Mouse (Mus musculus) lung, adult 2 months (tissue): Measurements from ENCODE around the gene Afdn. TPM values are rescaled to one million over a fixed set of nuclear protein-coding genes. Genes with fewer than 3 reads are reported as not detected.
A peak's percentile ranks its signal among the peaks of the same experiment; 100 is the strongest.

Experiments
- DNase-seq: peaks from one replicate; pipeline ENCODE4 v3.0.0; 2022
- H3K4me1 ChIP-seq: fragments of 200-500 bp; 2 replicates; pipeline ENCODE4 v1.6.1; 2011; ENCODE audit warnings: low read length; ENCODE audit not compliant: control insufficient read depth, insufficient read depth
- H3K4me3 ChIP-seq: fragments of 200-500 bp; replicated peaks from 2 replicates; pipeline ENCODE3; 2011; ENCODE audit warnings: low read depth, mild to moderate bottlenecking, control low read depth, low read length; ENCODE audit errors: extremely low read depth
- CTCF ChIP-seq: fragments of 200-500 bp; IDR thresholded peaks from 2 replicates; pipeline ENCODE4 v1.5.1; 2011; ENCODE audit warnings: mild to moderate bottlenecking, low read length, control low read depth; ENCODE audit not compliant: insufficient read depth
- POLR2A ChIP-seq: fragments of 200-500 bp; IDR thresholded peaks from 2 replicates; pipeline ENCODE4 v1.6.1; 2011; ENCODE audit warnings: low read depth, mild to moderate bottlenecking, control low read depth, low read length, borderline replicate concordance; ENCODE audit errors: extremely low read depth
- WGBS: fragments of 180-500 bp; shearing (Covaris S2); methylation state at CpG from one replicate; pipeline ENCODE4 v1.1.7; 2018; 5-methylcytosine and 5-hydroxymethylcytosine counted together
- polyA plus RNA-seq: library from polyadenylated mRNA; depleted of rRNA; stranded (reverse); fragments of >200 nt; gene quantifications from 2 replicates; pipeline ENCODE4 v1.2.3, GENCODE M21; 2012

The Afdn gene
- polyA plus RNA-seq, 1 experiment: 78.2 TPM

GRCm38 (mm10) chr17:13889818-13890434 is 129.6 kb downstream of the Afdn start:
- TF ChIP-seq POLR2A (no peak), CTCF (no peak)
- peaks cover 2% of the 10 kb centered on the region; the same call in 1 of the 2 replicates for H3K4me1 ChIP-seq
- H3K4me3 ChIP-seq: no peak overlapping the region
- DNase-seq: no peak
- 61% methylated on average over 7 of the region's 7 CpGs for WGBS

GRCm38 (mm10) chr17:13890932-13891331 is 130.6 kb downstream of the Afdn start:
- no peak for DNase-seq
- 35% methylated on average over 1 of the region's 1 CpGs for WGBS
- no peak for TF ChIP-seq CTCF
- no peak for TF ChIP-seq POLR2A
- Histone ChIP-seq H3K4me3 (no peak overlapping the region), H3K4me1 (peaks cover 2% of the 10 kb centered on the region; the same call in 1 of the 2 replicates)

GRCm38 (mm10) chr17:13898838-13899237 is 138.5 kb downstream of the Afdn start:
- 79% methylated on average over 17 of the region's 17 CpGs for WGBS
- DNase-seq: no peak
- H3K4me1 ChIP-seq: no peaks in the 10 kb centered on the region
- H3K4me3 ChIP-seq: no peak overlapping the region
- TF ChIP-seq POLR2A: no peak
- TF ChIP-seq CTCF: no peak

GRCm38 (mm10) chr17:13899241-13899640 is 138.9 kb downstream of the Afdn start:
- Histone ChIP-seq H3K4me3 (no peak overlapping the region), H3K4me1 (no peaks in the 10 kb centered on the region)
- no peak for DNase-seq
- TF ChIP-seq POLR2A: no peak
- TF ChIP-seq CTCF: no peak
- 71% methylated on average over 7 of the region's 7 CpGs for WGBS

- WGBS: 84% methylated on average over 8 of the region's 8 CpGs
- no peak for DNase-seq
- H3K4me1 ChIP-seq: peaks cover 4% of the 10 kb centered on the region
- no peak overlapping the region for H3K4me3 ChIP-seq
- TF ChIP-seq CTCF (no peak), POLR2A (no peak)
Measured at GRCm38 (mm10) chr17:13903793-13904192, 143.5 kb downstream of the Afdn start.

- H3K4me1 ChIP-seq: peaks cover 4% of the 10 kb centered on the region
- TF ChIP-seq POLR2A: no peak
- TF ChIP-seq CTCF: no peak
- WGBS: 88% methylated on average over 5 of the region's 5 CpGs
- H3K4me3 ChIP-seq: no peak overlapping the region
- no peak for DNase-seq
Measured at GRCm38 (mm10) chr17:13907082-13907481, 146.7 kb downstream of the Afdn start.

GRCm38 (mm10) chr17:13907681-13908080 is 147.3 kb downstream of the Afdn start:
- DNase-seq: no peak
- Histone ChIP-seq H3K4me1 (peaks cover 4% of the 10 kb centered on the region), H3K4me3 (no peak overlapping the region)
- TF ChIP-seq CTCF (no peak), POLR2A (no peak)
- 100% methylated on average over 1 of the region's 1 CpGs for WGBS

GRCm38 (mm10) chr17:13913951-13914350 is 153.6 kb downstream of the Afdn start:
- DNase-seq: no peak
- no peak overlapping the region for H3K4me3 ChIP-seq
- 34% methylated on average over 4 of the region's 4 CpGs for WGBS
- TF ChIP-seq POLR2A (no peak), CTCF (no peak)
- H3K4me1 ChIP-seq: peaks cover 8% of the 10 kb centered on the region

- DNase-seq: no peak
- Histone ChIP-seq H3K4me3 (no peak overlapping the region), H3K4me1 (peaks cover 8% of the 10 kb centered on the region)
- 42% methylated on average over 4 of the region's 4 CpGs for WGBS
- TF ChIP-seq CTCF: no peak
- TF ChIP-seq POLR2A: no peak
Measured at GRCm38 (mm10) chr17:13914531-13914930, 154.2 kb downstream of the Afdn start.

GRCm38 (mm10) chr17:13920771-13921170 is 160.4 kb downstream of the Afdn start:
- H3K4me1 ChIP-seq: peaks cover 4% of the 10 kb centered on the region; the same call in 1 of the 2 replicates
- peak; percentile 23 for DNase-seq
- H3K4me3 ChIP-seq: no peak overlapping the region
- no peak for TF ChIP-seq POLR2A
- no peak for TF ChIP-seq CTCF
- 53% methylated on average over 2 of the region's 2 CpGs for WGBS
